In genomic region chr10:56432390-56432709, GRCm38 (mm10) we compare ENCODE assay signal across 8 mouse cellular contexts. TPM values are rescaled to one million over a fixed set of nuclear protein-coding genes. Genes with fewer than 3 reads are reported as not detected.
DNase-seq lines count a peak whose midpoint lies in the region; ATAC-seq lines count a peak whose summit lies in the region.

No protein-coding gene starts in this region.

- no peaks in the 10 kb centered on the region for H3K9me3 ChIP-seq in heart, embryonic 14.5 days (ENCODE audit: control insufficient read depth, low read length)
- no peaks in the 10 kb centered on the region for H3K9me3 ChIP-seq in intestine, embryonic 15.5 days
- H3K9me3 ChIP-seq in stomach, embryonic 16.5 days (replicated peaks; ENCODE audit: control insufficient read depth, low read length), result no peaks in the 10 kb centered on the region

- no peak overlapping the region for H3K4me3 ChIP-seq in heart, embryonic 14.5 days (ENCODE audit: control insufficient read depth in 1 of 2, insufficient read depth in 1 of 2, low read depth in 1 of 2, low read length in 2 of 2)
- no peak overlapping the region for H3K4me3 ChIP-seq in intestine, embryonic 15.5 days (replicated peaks)
- H3K4me3 ChIP-seq in stomach, embryonic 16.5 days (replicated peaks; ENCODE audit: low read length), result no peak overlapping the region

- H3K27me3 ChIP-seq in heart, embryonic 14.5 days (ENCODE audit: control insufficient read depth, insufficient read depth, low read length), result no peaks in the 10 kb centered on the region
- H3K27me3 ChIP-seq in intestine, embryonic 15.5 days (replicated peaks), result no peaks in the 10 kb centered on the region
- no peaks in the 10 kb centered on the region for H3K27me3 ChIP-seq in stomach, embryonic 16.5 days (ENCODE audit: control insufficient read depth, insufficient read depth, low read length)

- 53% methylated on average over 6 of the region's 6 CpGs for WGBS in heart, embryonic 14.5 days
- WGBS in intestine, embryonic 15.5 days, result 29% methylated on average over 6 of the region's 6 CpGs
- WGBS in stomach, embryonic 16.5 days, result 33% methylated on average over 6 of the region's 6 CpGs

- peak overlapping the region; percentile 68 for H3K4me2 ChIP-seq in heart, embryonic 14.5 days (ENCODE audit: low read length)
- peak overlapping the region; percentile 62; the same call in 1 of the 2 replicates for H3K4me2 ChIP-seq in intestine, embryonic 15.5 days (replicated peaks)
- H3K4me2 ChIP-seq in stomach, embryonic 16.5 days (ENCODE audit: low read depth, low read length), result peak overlapping the region; percentile 59; the same call in 1 of the 2 replicates

- H3K4me1 ChIP-seq in heart, embryonic 14.5 days (ENCODE audit: control insufficient read depth in 2 of 2, insufficient read depth in 2 of 2, low read length in 2 of 2), result peaks cover 6 to 9% of the 10 kb centered on the region in 2 experiments
- H3K4me1 ChIP-seq in intestine, embryonic 15.5 days (replicated peaks), result no peaks in the 10 kb centered on the region
- H3K4me1 ChIP-seq in stomach, embryonic 16.5 days (ENCODE audit: control insufficient read depth, insufficient read depth, low read length), result 0 out of 2 replicates have a peak, but pooled peaks cover 8% of the 10 kb centered on the region

- DNase-seq in heart, adult 11 months, result no peak
- peak; percentile 8 for DNase-seq in lung, postnatal 36 days
- DNase-seq in lung, adult 18-20 months, result no peak
- DNase-seq in right cerebral cortex, postnatal 14 days, result no peak
- no peak for DNase-seq in right cerebral cortex, postnatal 4 days

- H3K36me3 ChIP-seq in heart, embryonic 14.5 days (ENCODE audit: control insufficient read depth, insufficient read depth, low read length), result no peaks in the 10 kb centered on the region
- no peaks in the 10 kb centered on the region for H3K36me3 ChIP-seq in intestine, embryonic 15.5 days
- no peaks in the 10 kb centered on the region for H3K36me3 ChIP-seq in stomach, embryonic 16.5 days (ENCODE audit: control insufficient read depth, insufficient read depth, low read length)

- H3K27ac ChIP-seq in heart, embryonic 14.5 days (replicated peaks in 1 of 2; ENCODE audit: control insufficient read depth in 1 of 2, insufficient read depth in 1 of 2, low read depth in 2 of 2, low read length in 2 of 2), result no peak overlapping the region
- no peak overlapping the region for H3K27ac ChIP-seq in intestine, embryonic 15.5 days
- H3K27ac ChIP-seq in stomach, embryonic 16.5 days (ENCODE audit: low read length), result no peak overlapping the region

- no peak for ATAC-seq in heart, embryonic 14.5 days (ENCODE audit: insufficient number of reproducible peaks, insufficient read depth, low FRiP score, low read depth)
- no peak for ATAC-seq in intestine, embryonic 15.5 days
- no peak for ATAC-seq in stomach, embryonic 16.5 days (ENCODE audit: insufficient read depth, low FRiP score)

- H3K9ac ChIP-seq in heart, embryonic 14.5 days (ENCODE audit: low read length), result peak overlapping the region; percentile 64; the same call in 1 of the 2 replicates
- H3K9ac ChIP-seq in intestine, embryonic 15.5 days, result no peak overlapping the region
- H3K9ac ChIP-seq in stomach, embryonic 16.5 days (ENCODE audit: low read length), result no peak overlapping the region

RNA-seq across cellular contexts. Expression of gene Gja1, which starts 55.2 kb away (rescaled TPM):
- polyA plus RNA-seq in heart, embryonic 14.5 days (2014; fragmentation: Nextera tagmentation; extraction: Ambion mirVana), result 478 and 500 TPM in 2 replicates
- 38.6 and 43.2 TPM in 2 replicates for polyA plus RNA-seq in intestine, embryonic 15.5 days (2015; fragmentation: Nextera tagmentation; extraction: Ambion mirVana)
- polyA plus RNA-seq in stomach, embryonic 16.5 days (2015; fragmentation: Nextera tagmentation; extraction: Ambion mirVana), result 103 and 126 TPM in 2 replicates
